Mouse (Mus musculus) cerebellum, adult 2 months (tissue): ENCODE measurements around the gene Dock9. TPM values are rescaled to one million over a fixed set of nuclear protein-coding genes. Genes with fewer than 3 reads are reported as not detected.

Source experiments
- DNase-seq, 2 experiments: peaks; one replicate each; pipeline ENCODE4 v3.0.0; 2021
- H3K27ac ChIP-seq: fragments of 200-500 bp; 2 replicates; pipeline ENCODE4 v1.5.1; 2012; ENCODE audit warnings: low read length, control low read depth, inconsistent platforms; ENCODE audit not compliant: insufficient read depth
- H3K27me3 ChIP-seq: fragments of 200-500 bp; 2 replicates; pipeline ENCODE4 v1.6.1; 2012; ENCODE audit warnings: inconsistent platforms, mild to moderate bottlenecking, low read length, moderate library complexity; ENCODE audit not compliant: control insufficient read depth, insufficient read depth
- H3K4me1 ChIP-seq: fragments of 200-500 bp; 2 replicates; pipeline ENCODE4 v1.6.1; 2011; ENCODE audit warnings: low read length; ENCODE audit not compliant: control insufficient read depth, insufficient read depth
- H3K4me3 ChIP-seq: fragments of 200-500 bp; replicated peaks from 2 replicates; pipeline ENCODE3; 2011; ENCODE audit warnings: mild to moderate bottlenecking, low read depth, low read length, control low read depth; ENCODE audit not compliant: insufficient read depth
- CTCF ChIP-seq: fragments of 200-500 bp; IDR thresholded peaks from 2 replicates; pipeline ENCODE4 v1.5.1; 2011; ENCODE audit warnings: low read depth, mild to moderate bottlenecking, control low read depth, low read length, moderate library complexity, borderline replicate concordance; ENCODE audit not compliant: insufficient read depth
- POLR2A ChIP-seq: fragments of 200-500 bp; IDR thresholded peaks from 2 replicates; pipeline ENCODE4 v1.6.1; 2011; ENCODE audit warnings: low read length, control low read depth, borderline replicate concordance; ENCODE audit not compliant: insufficient read depth
- WGBS: fragments of 180-500 bp; shearing (Covaris S2); methylation state at CpG from one replicate; pipeline ENCODE4 v1.1.7; 2018; 5-methylcytosine and 5-hydroxymethylcytosine counted together
- polyA plus RNA-seq: library from polyadenylated mRNA; depleted of rRNA; stranded (reverse); fragments of >200 nt; gene quantifications from 2 replicates; pipeline ENCODE4 v1.2.3, GENCODE M21; 2012; rRNA removed

Gene Dock9
- polyA plus RNA-seq, 1 experiment, result 140 TPM

GRCm38 (mm10) chr14:121492328-121492727 lies 305.3 kb downstream of the Dock9 start:
- Histone ChIP-seq H3K4me1 (peaks cover 8% of the 10 kb centered on the region), H3K27ac (no peak overlapping the region), H3K27me3 (no peaks in the 10 kb centered on the region; the same call in 1 of the 2 replicates), H3K4me3 (no peak overlapping the region)
- WGBS, result 17% methylated on average over 8 of the region's 8 CpGs
- DNase-seq, result no peak
- no peak for TF ChIP-seq POLR2A
- no peak for TF ChIP-seq CTCF

Other genes with a start within 250 kb of the Dock9 start
- 44.4 and 45.6 TPM in 2 replicates for gene Ubac2, start 80.8 kb upstream of the Dock9 start, polyA plus RNA-seq
- 0.06 TPM in 1 of 2 replicates, not detected in the other for gene Gpr18, start 117.9 kb upstream of the Dock9 start, polyA plus RNA-seq
- gene Gpr183, start 167.4 kb upstream of the Dock9 start, polyA plus RNA-seq, result 0.33 and 0.52 TPM in 2 replicates
- gene Timm8a2, start 236.8 kb upstream of the Dock9 start, polyA plus RNA-seq, result 0.28 and 0.29 TPM in 2 replicates